Mouse (Mus musculus): ENCODE results near the gene Eef1akmt3.

Eef1akmt3 gene

DNA sequence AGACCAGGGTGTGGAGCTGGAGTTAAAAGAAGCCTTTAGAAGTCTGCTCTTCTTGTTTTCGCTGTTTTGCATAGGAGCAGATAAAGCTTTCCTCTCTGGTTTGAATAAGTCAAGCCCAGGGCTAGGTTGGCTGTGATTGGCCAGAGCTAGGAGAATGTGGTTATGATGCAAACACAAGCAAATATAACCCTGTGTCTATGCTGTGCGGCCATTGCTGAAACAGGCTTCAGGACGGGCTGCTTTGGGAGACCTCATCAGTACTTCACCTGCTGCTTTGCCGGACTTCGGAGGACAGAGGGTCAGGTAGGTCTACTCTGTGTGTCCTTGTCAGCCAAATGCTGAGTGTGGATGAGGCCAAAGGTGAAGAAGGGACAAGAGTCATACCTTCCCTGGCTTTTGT lies 40.8 kb downstream of the Eef1akmt3 start, which contains the start of gene Avil:
TSS of gene Avil (plus strand) at position 181 of the 400 bp plus-strand sequence.
- TF ChIP-seq GATA4 (IDR thresholded peaks at IDR 0.05; ENCODE audit: insufficient replicate concordance, low read length), result no peak

DNA sequence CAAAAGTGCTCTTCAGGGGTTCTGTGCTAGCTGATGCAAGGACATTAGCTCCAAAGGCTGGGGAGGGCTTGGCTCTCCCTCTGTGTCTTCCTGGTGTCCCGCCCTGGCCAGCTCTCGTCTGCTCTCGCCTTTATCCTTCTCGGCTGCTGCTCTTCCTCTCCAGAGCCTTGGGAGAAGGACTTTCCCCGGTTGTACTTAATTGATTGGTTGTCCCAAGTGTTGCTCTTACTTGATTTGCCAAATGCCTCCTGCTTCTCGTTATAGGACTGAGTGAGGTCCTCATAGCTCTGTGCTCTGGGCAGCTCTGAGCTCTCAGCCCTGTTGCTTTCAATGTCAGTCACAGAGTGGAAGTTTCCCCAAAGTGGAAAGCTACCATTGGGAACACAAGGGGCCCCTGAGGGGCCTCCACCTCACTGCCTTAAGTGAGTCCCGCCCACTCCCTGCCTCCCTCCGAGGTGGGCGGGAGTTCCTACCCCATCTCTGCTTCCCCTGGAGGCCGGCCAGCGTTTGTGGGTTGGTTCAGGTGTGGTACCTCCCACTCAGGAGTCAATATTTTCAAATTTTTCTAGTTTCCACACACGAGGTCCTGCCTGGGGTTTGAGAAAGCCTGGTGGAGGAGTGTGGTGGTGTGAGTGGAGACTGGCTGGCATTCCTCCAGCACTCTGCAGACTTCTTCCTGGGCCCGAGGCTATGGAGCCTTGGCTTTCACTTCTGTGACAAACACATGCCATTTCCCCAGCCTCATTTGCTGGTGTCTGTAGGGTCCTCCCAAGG lies 43.8 kb downstream of the Eef1akmt3 start:
- TF ChIP-seq GATA4 (IDR thresholded peaks at IDR 0.05; ENCODE audit: insufficient replicate concordance, low read length), result no peak

DNA sequence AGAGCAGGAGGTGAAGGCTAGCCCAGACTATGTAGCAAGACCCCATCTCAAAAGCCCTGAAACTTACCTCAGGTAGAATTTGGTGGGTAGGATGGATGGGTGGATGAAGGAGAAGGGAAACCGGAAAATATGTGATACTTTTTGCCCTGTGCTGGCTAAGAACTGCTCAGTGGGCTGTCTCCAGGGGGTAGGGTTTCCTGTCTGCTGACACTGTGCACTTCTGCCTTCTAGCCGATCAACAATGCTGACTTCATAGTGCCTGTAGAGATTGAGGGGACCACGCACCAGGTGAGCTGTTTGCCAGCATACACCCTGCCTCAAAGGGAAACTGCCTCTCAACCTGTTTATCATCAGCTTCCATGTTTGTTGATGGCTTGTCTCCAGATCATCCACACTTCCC lies 47.7 kb downstream of the Eef1akmt3 start:
- no peak for TF ChIP-seq GATA4 (IDR thresholded peaks at IDR 0.05; ENCODE audit: insufficient replicate concordance, low read length)

DNA sequence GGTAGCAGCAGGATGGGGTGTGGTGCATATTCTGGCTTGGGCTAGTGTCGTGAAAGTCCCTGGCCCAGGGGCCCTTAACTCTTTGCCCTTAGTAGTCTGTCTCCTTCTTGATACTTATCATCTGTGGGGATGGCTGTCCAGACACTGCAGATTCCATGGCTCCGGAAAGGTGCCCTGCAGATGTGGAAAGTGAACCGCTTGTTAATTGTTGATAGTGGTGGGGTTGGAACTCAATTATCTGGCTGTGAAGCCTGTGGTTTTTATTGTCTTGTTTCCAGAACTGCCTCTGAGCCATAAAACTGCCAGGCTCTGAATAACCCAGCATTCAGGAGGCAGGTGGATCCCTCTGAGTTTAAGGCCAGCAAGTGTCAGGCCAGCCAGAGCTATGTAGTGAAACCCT lies 49.6 kb downstream of the Eef1akmt3 start:
- no peak for TF ChIP-seq GATA4 (IDR thresholded peaks at IDR 0.05; ENCODE audit: insufficient replicate concordance, low read length)

DNA sequence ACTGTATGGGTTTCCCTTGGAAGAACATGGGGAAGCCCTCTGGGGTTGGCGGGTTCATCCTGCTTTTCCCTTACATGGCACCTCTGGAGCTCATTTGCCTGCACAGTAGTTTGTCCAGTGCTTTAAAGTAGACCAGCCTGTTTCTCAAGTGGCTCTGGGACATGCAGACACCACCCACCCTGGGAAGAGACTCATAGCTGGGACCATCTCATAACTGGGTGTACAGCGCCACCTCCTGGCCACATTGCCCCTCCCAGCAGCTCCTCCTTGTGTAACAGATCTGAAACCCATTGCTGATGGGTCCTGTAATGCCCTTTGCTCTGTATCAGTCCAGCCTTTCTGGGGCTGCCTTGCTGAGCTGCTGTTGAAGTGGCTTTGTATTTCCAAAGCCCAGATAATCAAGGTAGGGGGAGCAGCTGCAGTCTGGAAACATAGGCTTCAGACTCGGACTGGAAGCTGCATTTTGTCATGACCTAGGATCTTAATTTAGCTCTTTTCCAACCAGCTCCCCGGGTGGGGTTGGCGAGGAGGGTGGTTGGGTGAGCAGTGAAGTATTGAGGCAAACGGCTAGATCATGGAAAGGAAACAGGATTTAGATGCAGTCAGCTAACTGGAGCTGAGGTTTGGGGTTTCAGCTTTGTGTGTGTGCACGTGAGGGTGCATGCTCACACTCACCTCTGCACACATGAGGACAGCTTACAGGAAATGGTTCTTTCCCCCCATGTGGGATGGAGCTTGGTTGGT lies 50.8 kb downstream of the Eef1akmt3 start:
- no peak for TF ChIP-seq GATA4 (IDR thresholded peaks at IDR 0.05; ENCODE audit: insufficient replicate concordance, low read length)

DNA sequence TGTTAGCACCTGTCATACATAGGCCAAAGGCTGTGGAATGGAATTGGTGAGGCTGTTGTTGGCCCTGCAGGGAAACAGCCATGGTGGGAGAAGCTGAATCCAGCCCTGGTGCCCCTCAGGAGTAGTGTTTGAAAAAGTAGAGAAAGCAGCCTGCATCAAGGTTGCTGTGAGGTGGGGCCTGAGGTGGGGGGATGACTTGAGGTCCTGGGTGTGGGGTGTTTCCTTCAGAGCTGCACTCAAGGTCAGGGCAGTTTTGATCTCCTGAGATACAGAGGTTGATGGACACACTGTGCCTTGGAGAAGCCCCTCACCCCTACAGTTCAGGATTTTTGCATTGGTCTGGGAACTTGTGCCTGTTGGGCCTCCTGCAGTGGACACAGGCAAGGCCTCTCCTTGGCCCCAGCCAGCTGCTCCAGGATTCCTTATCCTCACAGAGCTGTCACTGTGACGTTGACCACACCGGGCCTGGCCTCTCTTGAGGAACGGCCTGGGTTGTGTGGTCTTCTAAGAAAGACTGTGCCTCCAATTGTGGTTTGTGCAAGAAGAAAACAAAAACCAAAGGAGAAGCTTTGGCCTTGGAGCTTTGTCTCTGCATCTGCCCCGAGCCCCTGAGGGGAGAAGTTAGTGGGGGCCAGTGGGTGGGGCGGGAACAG lies 52.7 kb downstream of the Eef1akmt3 start:
- TF ChIP-seq GATA4 (IDR thresholded peaks at IDR 0.05; ENCODE audit: insufficient replicate concordance, low read length), result no peak

DNA sequence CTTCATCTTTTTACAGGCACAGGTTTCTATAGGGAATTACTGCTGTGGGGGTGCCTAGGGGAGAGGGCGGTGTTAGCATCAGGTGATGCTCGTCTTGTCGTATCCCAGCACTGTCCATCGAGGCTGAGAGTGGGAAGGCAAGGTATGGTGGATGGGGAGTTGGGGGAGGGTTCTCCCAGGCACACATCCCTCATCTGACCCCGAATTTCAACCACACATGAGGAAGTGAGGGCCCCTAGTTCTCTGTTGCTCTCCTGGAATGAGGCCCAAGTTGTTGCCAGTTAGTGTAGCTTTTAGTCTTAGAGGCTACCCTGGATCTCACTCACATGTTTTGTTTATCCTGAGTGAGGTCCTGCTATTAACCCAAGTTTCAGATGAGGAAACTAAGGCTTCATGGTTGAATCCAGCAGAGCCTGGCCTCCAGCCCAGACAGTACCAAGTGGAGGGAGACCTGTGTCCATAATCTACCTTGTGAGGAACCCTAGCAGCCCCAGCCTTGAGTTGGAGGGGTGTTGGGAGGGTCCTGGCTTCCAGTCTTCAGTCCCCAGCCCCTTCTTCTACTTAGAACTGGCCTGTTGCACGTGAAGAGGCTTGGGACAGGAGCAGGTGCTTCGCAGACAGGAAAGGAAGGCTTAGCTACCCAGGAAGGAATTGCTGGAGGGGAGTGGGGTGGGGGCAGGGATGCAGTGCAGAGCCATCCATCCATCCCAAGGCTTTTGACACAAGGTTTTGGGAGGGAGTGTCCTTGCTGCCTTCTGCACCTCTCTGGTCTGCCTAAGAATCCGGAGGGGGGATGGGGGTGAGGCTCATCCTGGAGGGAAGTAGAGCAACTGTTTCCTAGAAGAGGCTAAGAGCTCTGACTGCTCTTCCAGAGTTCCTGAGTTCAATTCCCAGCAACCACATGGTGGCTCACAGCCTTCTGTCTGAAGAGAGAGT lies 53.9 kb downstream of the Eef1akmt3 start:
- TF ChIP-seq GATA4 (IDR thresholded peaks at IDR 0.05; ENCODE audit: insufficient replicate concordance, low read length), result no peak

DNA sequence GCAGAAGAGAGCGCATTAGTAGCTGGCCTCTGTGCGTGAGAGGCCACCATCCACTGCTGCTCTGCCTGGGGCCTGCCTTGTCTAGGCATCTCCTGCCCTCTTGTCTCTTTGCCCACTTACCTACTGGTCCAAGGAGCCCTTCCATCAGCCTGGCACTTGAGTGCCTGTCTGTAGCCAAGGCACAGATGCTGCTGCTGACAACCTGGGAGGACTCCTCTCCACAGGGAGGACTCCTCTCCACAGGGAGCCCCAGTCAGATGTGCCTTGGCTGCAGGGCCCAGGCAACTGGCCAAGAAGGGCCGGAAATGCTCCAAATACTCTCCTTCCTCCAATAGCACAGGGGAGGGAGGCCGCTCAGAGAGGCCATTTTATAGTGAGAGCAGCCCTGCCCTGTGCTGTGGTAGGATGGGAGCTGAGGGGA lies 54.8 kb downstream of the Eef1akmt3 start:
- TF ChIP-seq GATA4 (IDR thresholded peaks at IDR 0.05; ENCODE audit: insufficient replicate concordance, low read length), result peak; percentile 10; the same call in 1 of the 2 replicates

DNA sequence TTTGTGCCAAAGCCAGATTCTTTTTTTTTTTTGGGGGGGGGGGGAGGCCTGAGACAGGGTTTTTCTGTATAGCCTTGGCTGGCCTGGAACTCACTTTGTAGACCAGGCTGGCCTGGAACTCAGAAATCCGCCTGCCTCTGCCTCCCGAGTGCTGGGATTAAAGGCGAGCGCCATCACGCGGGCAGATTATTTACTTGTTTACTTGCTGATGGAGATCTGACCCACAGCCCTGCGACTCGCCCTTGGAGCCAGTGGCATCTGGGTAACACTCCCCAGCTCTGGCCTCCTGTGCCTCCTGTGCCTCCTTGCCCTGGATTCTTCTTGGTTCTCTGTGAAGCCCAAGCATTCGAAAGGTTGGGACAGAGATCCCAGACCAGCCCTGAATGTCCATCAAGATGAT lies 55.7 kb downstream of the Eef1akmt3 start:
- TF ChIP-seq GATA4 (IDR thresholded peaks at IDR 0.05; ENCODE audit: insufficient replicate concordance, low read length), result no peak

DNA sequence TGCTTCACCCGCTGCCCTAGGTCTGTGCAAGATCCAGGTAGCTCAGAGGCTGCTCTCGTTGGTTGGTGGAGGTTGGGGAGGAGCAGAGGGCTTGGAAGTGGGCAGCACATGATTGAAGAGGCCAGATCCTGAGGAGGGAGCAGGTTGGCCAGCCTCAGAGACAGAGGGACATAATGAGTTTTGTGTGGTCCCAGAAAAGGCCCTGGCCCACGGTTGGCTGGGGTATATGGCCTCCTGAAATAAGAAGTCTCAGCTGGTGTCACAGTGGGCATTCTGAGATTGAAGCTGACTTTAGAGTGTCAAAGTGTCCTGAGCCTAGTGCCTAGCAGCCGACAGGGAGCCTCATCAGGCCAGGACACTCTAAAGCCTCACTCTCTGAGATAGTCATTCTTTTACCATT lies 56.2 kb downstream of the Eef1akmt3 start:
- no peak for TF ChIP-seq GATA4 (IDR thresholded peaks at IDR 0.05; ENCODE audit: insufficient replicate concordance, low read length)

DNA sequence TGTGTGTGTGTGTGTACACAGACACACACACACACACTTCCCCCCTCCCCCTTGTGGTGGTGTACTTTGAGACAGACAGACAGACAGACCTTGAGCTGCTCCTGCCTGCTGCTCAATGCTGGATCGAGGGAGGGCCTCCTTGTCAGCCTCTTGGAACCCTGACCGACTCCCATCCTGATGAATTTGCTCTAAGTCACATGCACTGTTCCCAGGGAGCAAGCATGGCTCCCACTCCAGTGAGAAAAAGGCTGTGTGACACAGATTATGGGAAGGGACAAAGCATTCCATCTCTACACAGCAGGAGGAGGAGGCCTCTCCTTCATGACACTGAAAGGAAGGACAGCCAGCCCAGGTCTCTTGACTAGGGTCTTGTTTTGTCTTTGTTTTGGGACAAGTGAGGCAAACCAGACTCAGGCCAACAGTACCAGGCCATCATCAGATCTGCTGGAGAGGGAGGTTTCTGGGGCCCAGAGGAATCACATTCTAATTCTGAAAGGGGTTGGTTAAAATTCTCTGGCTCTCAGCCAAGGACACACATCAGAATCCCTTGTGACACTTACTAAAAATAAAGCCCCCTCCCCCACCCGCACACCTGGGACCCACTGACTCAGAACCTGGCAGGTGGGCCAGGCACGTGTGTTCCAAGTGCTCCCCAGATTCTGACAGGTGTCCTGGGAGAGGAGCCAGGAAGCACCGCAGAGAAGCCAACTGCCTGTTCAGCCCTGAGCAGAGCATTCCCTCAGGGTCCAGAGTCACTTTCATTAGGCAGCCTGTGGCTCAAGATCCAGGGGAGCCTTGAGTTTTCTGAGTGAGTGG lies 56.9 kb downstream of the Eef1akmt3 start:
- no peak for TF ChIP-seq GATA4 (IDR thresholded peaks at IDR 0.05; ENCODE audit: insufficient replicate concordance, low read length)

DNA sequence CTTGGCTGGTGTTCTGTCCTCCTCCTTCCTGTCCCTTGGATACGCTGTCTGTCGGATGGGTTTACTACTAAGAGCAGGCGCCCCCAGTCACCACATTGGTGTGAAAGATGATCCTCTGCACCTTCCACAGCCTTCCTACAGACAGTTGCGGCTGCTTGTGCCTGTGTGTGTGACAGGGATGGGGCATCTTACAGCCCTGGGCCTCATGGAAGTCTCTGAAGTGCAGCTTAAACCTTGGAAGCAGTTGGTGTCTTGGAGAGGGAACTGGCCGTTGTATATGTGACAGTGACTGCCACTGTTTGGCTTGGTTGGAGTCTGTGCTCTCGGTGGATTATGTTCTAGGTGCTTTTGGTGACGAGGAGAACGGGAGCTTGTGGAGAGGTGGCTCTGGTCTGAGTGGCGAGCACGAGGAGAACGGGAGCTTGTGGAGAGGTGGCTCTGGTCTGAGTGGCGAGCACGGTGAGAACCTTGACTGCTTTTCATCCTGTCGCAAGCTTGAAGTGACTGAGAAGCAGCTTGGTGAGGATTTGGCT lies 58.1 kb downstream of the Eef1akmt3 start:
- no peak for TF ChIP-seq GATA4 (IDR thresholded peaks at IDR 0.05; ENCODE audit: insufficient replicate concordance, low read length)

DNA sequence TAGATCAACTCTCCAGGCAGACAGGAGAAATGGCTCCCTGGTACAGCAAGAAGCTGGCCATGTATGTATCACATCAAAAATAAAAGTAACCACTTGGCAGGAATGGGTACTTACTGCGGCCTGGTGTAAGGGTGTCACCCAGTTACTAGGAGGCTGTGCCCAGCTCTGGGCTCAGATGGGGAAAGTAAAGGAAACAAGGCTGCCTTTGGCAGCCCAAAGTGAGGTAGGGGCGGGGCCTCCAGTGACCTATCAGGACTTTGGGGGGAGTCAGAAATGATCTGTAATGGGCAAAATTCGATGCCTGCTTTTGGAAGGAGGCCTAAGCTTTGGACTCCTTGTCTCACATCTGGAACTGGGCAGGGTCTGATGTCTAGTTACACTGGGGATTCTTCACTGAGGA lies 59.6 kb downstream of the Eef1akmt3 start:
- no peak for TF ChIP-seq GATA4 (IDR thresholded peaks at IDR 0.05; ENCODE audit: insufficient replicate concordance, low read length)
